Comparison of ENCODE assay signal across 28 mouse cellular contexts in genomic region chr6:20725948-20726347, GRCm38 (mm10).
DNase-seq lines count a peak whose midpoint lies in the region; ATAC-seq and TF ChIP-seq lines count a peak whose summit lies in the region.
"Had no signal": no experiment of that assay in that cellular context is flagged by ENCODE, and none has a peak within 500 bp of the region (broad histone marks: within the 10 kb centered on the region; RNA-seq: fewer than 3 reads in every experiment).

No protein-coding gene starts in this region.

- DNase-seq in frontal cortex, adult 2 months (ENCODE audit: extremely low spot score in 1 of 2, low spot score in 1 of 2) = no peak
- DNase-seq in heart, postnatal 0 days (ENCODE audit: low spot score) = no peak
- no peak for DNase-seq in heart, postnatal 4 days
- peak; percentile 18 for DNase-seq in brain, adult 2 months (ENCODE audit: low read depth, low spot score)
- DNase-seq: adrenal gland, adult 8-10 months; adrenal gland, postnatal 14 days; adrenal gland, postnatal 36 days; B cell, adult 2 months; cerebellum, adult 11 months; cerebellum, adult 18-20 months; cerebellum, adult 8-10 months; cerebellum, adult 9-11 months; cerebellum, postnatal 14 days; cerebellum, postnatal 36 days; embryo, embryonic 11 days had no signal

- peak; percentile 69 for ATAC-seq in frontal cortex, adult (ENCODE audit: low TSS enrichment)
- no peak for ATAC-seq in heart, postnatal 0 days (ENCODE audit: insufficient read depth, low read depth)
- ATAC-seq: activated CD4-positive, CD25-positive, alpha-beta regulatory T cell, adult 4 months; CD4-positive, CD25-positive, alpha-beta regulatory T cell, adult 4 months; forebrain, embryonic 14.5 days; forebrain, embryonic 16.5 days; Patski had no signal

- no peaks in the 10 kb centered on the region for H3K36me3 ChIP-seq in heart, postnatal 0 days (replicated peaks; ENCODE audit: control insufficient read depth, insufficient read depth, low read length)
- H3K36me3 ChIP-seq: embryonic facial prominence, embryonic 13.5 days; embryonic facial prominence, embryonic 15.5 days; forebrain, embryonic 10.5 days; forebrain, embryonic 12.5 days; G1E had no signal

- no peak overlapping the region for H3K4me3 ChIP-seq in heart, postnatal 0 days (ENCODE audit: low read depth, low read length)
- H3K4me3 ChIP-seq: embryonic facial prominence, embryonic 13.5 days; embryonic facial prominence, embryonic 15.5 days; erythroblast, embryonic 14.5 days; forebrain, embryonic 10.5 days; forebrain, embryonic 12.5 days had no signal

- 16% methylated on average over 1 of the region's 1 CpGs for WGBS in heart, postnatal 0 days

- TF ChIP-seq CTCF in heart, postnatal 0 days (IDR thresholded peaks at IDR 0.05; ENCODE audit: low read depth) = 0 out of 2 replicates have a peak, but pooled peaks have one; percentile 17

- no peak for TF ChIP-seq EP300 in heart, postnatal 0 days (IDR thresholded peaks at IDR 0.05; ENCODE audit: low read depth)

- no peaks in the 10 kb centered on the region for H3K27me3 ChIP-seq in heart, postnatal 0 days (ENCODE audit: control insufficient read depth, insufficient read depth, low read length)
- H3K27me3 ChIP-seq: CH12.LX; embryonic facial prominence, embryonic 13.5 days; embryonic facial prominence, embryonic 15.5 days; forebrain, embryonic 12.5 days; Patski had no signal

- H3K9ac ChIP-seq in heart, postnatal 0 days (replicated peaks; ENCODE audit: low read depth, low read length) = no peak overlapping the region
- H3K9ac ChIP-seq: embryonic facial prominence, embryonic 13.5 days; embryonic facial prominence, embryonic 15.5 days; forebrain, embryonic 12.5 days had no signal

- no peak overlapping the region for H3K27ac ChIP-seq in heart, postnatal 0 days (ENCODE audit: low read depth)
- H3K27ac ChIP-seq: embryonic facial prominence, embryonic 13.5 days; embryonic facial prominence, embryonic 15.5 days; forebrain, embryonic 10.5 days; forebrain, embryonic 12.5 days had no signal

- H3K9me3 ChIP-seq in heart, postnatal 0 days (replicated peaks; ENCODE audit: control insufficient read depth, low read length) = no peaks in the 10 kb centered on the region
- H3K9me3 ChIP-seq: embryonic facial prominence, embryonic 13.5 days; embryonic facial prominence, embryonic 15.5 days; forebrain, embryonic 10.5 days; forebrain, embryonic 12.5 days; G1E had no signal

- no peak overlapping the region for H3K4me2 ChIP-seq in heart, postnatal 0 days (ENCODE audit: low read depth, low read length)
- H3K4me2 ChIP-seq: embryonic facial prominence, embryonic 13.5 days; embryonic facial prominence, embryonic 15.5 days; forebrain, embryonic 12.5 days had no signal

- H3K4me1 ChIP-seq in heart, postnatal 0 days (ENCODE audit: control insufficient read depth, insufficient read depth) = no peaks in the 10 kb centered on the region
- H3K4me1 ChIP-seq: embryonic facial prominence, embryonic 13.5 days; embryonic facial prominence, embryonic 15.5 days; forebrain, embryonic 10.5 days; forebrain, embryonic 12.5 days had no signal
